Mouse (Mus musculus) layer of hippocampus, adult 18-20 months (tissue): ENCODE results near the gene Gm10837. TPM values are rescaled to one million over a fixed set of nuclear protein-coding genes. Genes with fewer than 3 reads are reported as not detected.

Experiments
- DNase-seq, 2 experiments: peaks; one replicate each; pipeline ENCODE4 v3.0.0; 2022; ENCODE audit warnings: low spot score in 2 of 2
- total RNA-seq, 2 experiments: library from RNA; stranded (reverse); gene quantifications; 2 replicates each; pipeline ENCODE4 v1.2.3; 2021

The Gm10837 gene
- total RNA-seq, 2 experiments from 2014 or later = not detected

DNA sequence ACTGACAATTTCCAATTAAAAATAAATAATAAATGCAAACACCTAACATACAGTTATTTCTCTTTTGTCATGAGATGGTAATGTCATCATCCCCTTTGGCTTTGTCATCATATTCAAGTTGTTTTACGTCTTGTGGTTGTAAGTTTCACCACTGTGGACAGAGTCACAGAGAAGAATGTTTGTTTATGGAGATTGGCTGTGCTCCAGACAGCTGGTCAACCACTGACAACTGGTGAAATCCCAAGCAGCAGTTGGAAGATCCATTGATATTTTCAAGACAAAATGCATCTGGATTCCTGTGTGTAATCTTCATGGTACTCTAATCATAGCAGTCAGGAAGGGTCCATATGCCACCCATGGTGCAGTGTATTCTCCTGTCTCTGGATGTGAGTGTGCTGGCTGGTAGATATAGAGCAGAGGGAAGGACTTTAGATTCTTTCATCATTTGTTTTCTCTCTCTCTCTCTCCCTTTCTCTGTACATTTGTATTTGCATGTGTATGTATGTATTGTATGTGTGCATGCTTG, 23.2 kb downstream of the Gm10837 start:
- DNase-seq = no peak

GRCm38 (mm10) chr14:122528475-122528874, 38.1 kb downstream of the Gm10837 start:
- DNase-seq = no peak

DNA sequence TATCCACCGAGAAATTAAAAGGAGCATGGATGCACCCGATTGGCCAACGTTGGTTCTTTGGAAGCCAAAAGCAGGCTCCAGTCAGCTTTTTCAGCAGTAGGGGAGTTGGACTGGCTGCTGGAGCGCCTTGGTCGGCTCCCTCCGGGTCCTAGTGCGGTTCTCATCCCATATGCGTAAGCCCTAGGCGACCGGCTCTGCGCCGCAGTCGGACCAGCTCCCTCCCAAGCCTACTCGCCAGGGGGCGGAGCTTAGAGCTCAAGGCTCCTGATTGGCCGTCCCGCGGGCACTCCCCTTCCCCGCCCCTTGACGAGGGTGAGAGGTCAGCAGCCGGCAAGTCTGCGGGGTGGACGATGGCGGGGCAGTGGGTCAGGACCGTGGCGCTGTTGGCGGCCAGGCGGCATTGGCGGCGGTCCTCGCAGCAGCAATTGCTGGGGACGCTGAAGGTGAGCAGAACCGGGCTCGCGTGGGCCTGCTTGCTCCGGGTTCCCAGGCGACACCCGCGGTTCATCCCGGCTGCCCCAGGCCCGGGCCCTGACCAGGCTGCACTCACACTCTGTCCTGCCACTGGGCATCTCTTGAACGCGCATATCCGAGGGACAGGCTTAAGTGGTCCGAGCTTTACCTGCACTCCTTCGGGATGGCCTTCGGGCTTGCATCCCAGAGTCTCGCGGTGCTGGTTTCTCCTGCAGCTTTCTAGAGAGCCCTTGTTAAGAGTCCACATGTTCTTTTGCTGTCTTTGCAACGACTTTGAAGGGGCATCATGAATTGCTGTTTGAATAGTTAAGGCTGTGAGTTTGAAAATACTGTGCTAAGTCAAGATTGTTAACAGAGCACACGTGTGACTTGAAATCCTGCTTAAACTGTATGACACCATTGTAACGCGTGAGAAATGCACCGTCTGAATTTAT, 43.9 kb downstream of the Gm10837 start, which contains the start of gene Pcca:
Gene Pcca (plus strand): TSS at position 308 of the 908 bp plus-strand sequence.
- DNase-seq = peak; percentile 97 to 98

- no peak for DNase-seq
Observed at GRCm38 (mm10) chr14:122535986-122536385, 45.6 kb downstream of the Gm10837 start.

Other genes starting within 250 kb of the Gm10837 start
- under 1 TPM; 0.30 to 0.38 TPM for gene Gm5089, start 39.5 kb upstream of the Gm10837 start, total RNA-seq
- gene Zic5, start 24.9 kb upstream of the Gm10837 start, total RNA-seq = 1 to 10 TPM; 3.0 to 5.1 TPM
- 10 to 100 TPM; 16.1 to 18.7 TPM for gene Zic2, start 15.2 kb upstream of the Gm10837 start, total RNA-seq
- 10 to 100 TPM; 38.7 to 39.5 TPM for gene Pcca, start 43.7 kb downstream of the Gm10837 start, total RNA-seq